Mouse (Mus musculus) stomach, postnatal 0 days (tissue): ENCODE measurements around the gene Adamts17. TPM values are rescaled to one million over a fixed set of nuclear protein-coding genes. Genes with fewer than 3 reads are reported as not detected.

Source experiments
- ATAC-seq: fragments of 200-750 bp; cut with Nextera tagmentation; 2 replicates; pipeline ENCODE4 v1.8.0; 2017; ENCODE audit not compliant: low FRiP score, low TSS enrichment
- DNase-seq: peaks from one replicate; pipeline ENCODE4 v3.0.0-alpha.2; 2016; ENCODE audit warnings: low spot score
- H3K27ac ChIP-seq: fragments of 300-500 bp; sonication (generic); replicated peaks from 2 replicates; pipeline ENCODE4 v1.5.1; 2014; ENCODE audit warnings: mild to moderate bottlenecking, control low read depth
- H3K27me3 ChIP-seq: fragments of 300-500 bp; sonication (generic); 2 replicates; pipeline ENCODE4 v1.6.1; 2014; ENCODE audit warnings: low read length; ENCODE audit not compliant: control insufficient read depth, insufficient read depth
- H3K36me3 ChIP-seq: fragments of 300-500 bp; sonication (generic); 2 replicates; pipeline ENCODE4 v1.6.1; 2014; ENCODE audit warnings: low read length, mixed read lengths; ENCODE audit not compliant: control insufficient read depth, insufficient read depth
- H3K4me1 ChIP-seq: fragments of 300-500 bp; sonication (generic); replicated peaks from 2 replicates; pipeline ENCODE4 v1.6.1; 2014; ENCODE audit warnings: antibody characterized with exemption; ENCODE audit not compliant: control insufficient read depth, insufficient read depth
- H3K4me2 ChIP-seq: fragments of 300-500 bp; sonication (generic); replicated peaks from 2 replicates; pipeline ENCODE4 v1.6.1; 2014; ENCODE audit warnings: low read depth, mild to moderate bottlenecking, control low read depth, moderate library complexity
- H3K4me3 ChIP-seq: fragments of 300-500 bp; sonication (generic); 2 replicates; pipeline ENCODE4 v1.5.1; 2014; ENCODE audit warnings: low read depth, low read length, control low read depth
- H3K9ac ChIP-seq: fragments of 300-500 bp; sonication (generic); 2 replicates; pipeline ENCODE4 v1.6.1; 2014; ENCODE audit warnings: mild to moderate bottlenecking, low read length, control low read depth, mixed read lengths
- H3K9me3 ChIP-seq: fragments of 300-500 bp; sonication (generic); 2 replicates; pipeline ENCODE4 v1.6.1; 2016; ENCODE audit warnings: low read length; ENCODE audit not compliant: control insufficient read depth
- CTCF ChIP-seq: IDR thresholded peaks from 2 replicates; pipeline ENCODE4 v1.5.1; 2016; ENCODE audit warnings: antibody characterized with exemption, low read depth, mild to moderate bottlenecking, moderate library complexity
- EP300 ChIP-seq: optimal IDR thresholded peaks from 2 replicates; pipeline ENCODE3; 2016; ENCODE audit warnings: antibody characterized with exemption
- WGBS: fragments of 180-500 bp; shearing (Covaris S2); extraction: QIAGEN DNeasy Blood & Tissue Kit; methylation state at CpG from one replicate; pipeline ENCODE4 v1.1.7; 2014; 5-methylcytosine and 5-hydroxymethylcytosine counted together
- polyA plus RNA-seq: library from polyadenylated mRNA; unstranded; fragments of >200 nt; fragmentation: Nextera tagmentation; extraction: Ambion mirVana; gene quantifications from 2 replicates; pipeline ENCODE4 v1.2.1, GENCODE M21; 2015

Gene Adamts17
- polyA plus RNA-seq, 1 experiment from 2014 or later = 2.4 TPM

DNA sequence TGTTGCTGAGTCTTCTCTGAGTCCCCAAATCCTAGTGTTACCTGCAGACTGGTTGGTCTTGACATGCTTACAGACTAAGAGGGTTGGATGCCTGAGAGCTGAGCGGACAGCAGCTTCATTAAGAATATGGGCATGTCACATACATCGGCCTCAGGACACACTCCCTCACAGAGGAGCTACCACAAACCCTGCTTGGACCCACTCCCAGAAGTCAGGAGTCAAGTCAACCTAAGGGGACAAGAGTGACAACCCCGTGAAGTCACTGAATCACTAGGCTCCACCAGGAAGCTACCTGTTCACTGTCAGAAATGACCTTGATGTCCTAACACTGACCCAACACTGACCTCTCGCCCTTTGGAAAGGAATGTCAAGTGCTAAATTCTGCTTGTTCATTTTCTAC lies 226.1 kb downstream of the Adamts17 start:
- no peak for ATAC-seq
- Histone ChIP-seq H3K4me1 (no peaks in the 10 kb centered on the region), H3K4me2 (no peak overlapping the region), H3K27ac (no peak overlapping the region), H3K9me3 (no peaks in the 10 kb centered on the region), H3K4me3 (no peak overlapping the region), H3K36me3 (no peaks in the 10 kb centered on the region), H3K9ac (no peak overlapping the region), H3K27me3 (no peaks in the 10 kb centered on the region)
- TF ChIP-seq EP300 = no peak
- TF ChIP-seq CTCF = no peak
- WGBS = 86% methylated on average over 4 of the region's 4 CpGs
- DNase-seq = no peak

GRCm38 (mm10) chr7:67072015-67072685 lies 232.6 kb downstream of the Adamts17 start:
- Histone ChIP-seq H3K27ac (no peak overlapping the region), H3K9ac (no peak overlapping the region), H3K27me3 (no peaks in the 10 kb centered on the region), H3K4me2 (no peak overlapping the region), H3K9me3 (no peaks in the 10 kb centered on the region), H3K4me3 (no peak overlapping the region), H3K36me3 (no peaks in the 10 kb centered on the region), H3K4me1 (no peaks in the 10 kb centered on the region)
- DNase-seq (no peak), ATAC-seq (no peak)
- 81% methylated on average over 10 of the region's 10 CpGs for WGBS
- TF ChIP-seq CTCF (no peak), EP300 (no peak)

DNA sequence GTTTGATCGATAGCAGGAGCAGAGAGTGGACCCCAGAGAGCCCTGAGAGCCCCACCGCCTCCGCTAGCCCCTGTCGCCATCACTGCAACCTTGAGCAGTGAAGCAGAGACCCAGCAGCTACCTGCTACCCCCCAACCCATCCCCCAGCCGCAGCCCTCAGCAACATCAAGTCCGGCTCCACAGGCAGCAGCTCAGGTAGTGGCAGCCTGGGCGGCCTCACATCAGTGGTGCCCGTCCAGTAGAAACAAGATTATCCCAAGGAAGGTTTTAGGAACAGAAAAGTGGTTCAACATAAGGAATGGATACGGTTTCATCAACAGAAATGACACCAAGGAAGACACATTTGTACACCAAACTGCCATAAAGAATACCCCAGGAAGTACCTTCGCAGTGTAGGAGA lies 243.2 kb downstream of the Adamts17 start:
- WGBS = 93% methylated on average over 10 of the region's 10 CpGs
- H3K4me1 ChIP-seq = no peaks in the 10 kb centered on the region
- no peaks in the 10 kb centered on the region for H3K9me3 ChIP-seq
- H3K4me2 ChIP-seq = no peak overlapping the region
- no peaks in the 10 kb centered on the region for H3K27me3 ChIP-seq
- no peak overlapping the region for H3K27ac ChIP-seq
- no peak for ATAC-seq
- no peak overlapping the region for H3K4me3 ChIP-seq
- H3K36me3 ChIP-seq = no peaks in the 10 kb centered on the region
- no peak overlapping the region for H3K9ac ChIP-seq
- TF ChIP-seq EP300 (no peak), CTCF (no peak)
- no peak for DNase-seq

DNA sequence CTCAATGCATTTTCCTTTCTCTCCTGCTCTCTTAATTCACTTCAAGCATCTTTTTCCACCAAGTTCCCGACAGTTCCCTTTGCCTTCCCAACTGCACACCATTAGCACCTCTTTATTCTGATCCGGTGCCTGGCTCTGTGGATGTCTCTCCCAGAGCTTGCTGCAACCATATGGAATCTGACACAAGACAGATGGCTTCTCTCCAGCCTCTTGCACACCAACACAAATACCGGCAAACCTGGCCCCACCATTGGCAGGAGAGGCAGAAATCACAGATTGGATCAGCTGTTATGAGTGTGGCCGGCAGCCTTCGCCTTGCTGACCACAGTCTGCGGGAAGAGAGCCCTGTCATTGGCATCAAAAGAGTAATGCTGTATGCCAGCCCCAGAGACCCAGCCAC lies 248.2 kb downstream of the Adamts17 start:
- TF ChIP-seq CTCF (no peak), EP300 (no peak)
- Histone ChIP-seq H3K4me1 (no peaks in the 10 kb centered on the region), H3K36me3 (no peaks in the 10 kb centered on the region), H3K9ac (no peak overlapping the region), H3K27me3 (no peaks in the 10 kb centered on the region), H3K4me3 (no peak overlapping the region), H3K27ac (no peak overlapping the region), H3K9me3 (no peaks in the 10 kb centered on the region), H3K4me2 (no peak overlapping the region)
- WGBS = 47% methylated on average over 6 of the region's 6 CpGs
- ATAC-seq = no peak
- no peak for DNase-seq

DNA sequence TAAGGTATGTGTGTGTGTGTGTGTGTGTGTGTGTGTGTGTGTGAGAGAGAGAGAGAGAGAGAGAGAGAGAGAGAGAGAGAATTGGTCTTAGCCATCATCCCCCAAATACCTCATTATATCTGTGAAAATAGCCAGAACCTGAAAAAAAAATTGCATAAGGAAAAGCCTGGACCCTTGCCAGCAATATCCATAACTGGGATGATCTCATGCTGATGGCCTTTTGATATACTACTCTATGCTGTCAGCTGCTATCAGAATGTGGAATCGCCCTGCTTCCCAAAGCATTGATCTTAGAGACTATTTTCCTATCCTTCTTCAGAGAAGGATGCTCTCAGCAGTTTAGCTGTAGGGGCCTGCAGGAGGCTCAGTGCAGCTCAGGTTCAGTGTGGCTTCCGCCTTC lies 257.6 kb downstream of the Adamts17 start:
- WGBS = 75% methylated on average over 2 of the region's 2 CpGs
- Histone ChIP-seq H3K4me1 (0 out of 2 replicates have a peak, but pooled peaks cover 3% of the 10 kb centered on the region), H3K9me3 (no peaks in the 10 kb centered on the region), H3K4me3 (no peak overlapping the region), H3K27me3 (no peaks in the 10 kb centered on the region), H3K27ac (no peak overlapping the region), H3K4me2 (no peak overlapping the region), H3K9ac (no peak overlapping the region), H3K36me3 (no peaks in the 10 kb centered on the region)
- DNase-seq (no peak), ATAC-seq (no peak)
- no peak for TF ChIP-seq CTCF
- TF ChIP-seq EP300 = no peak

GRCm38 (mm10) chr7:67101418-67101973 lies 262.0 kb downstream of the Adamts17 start:
- DNase-seq (no peak), ATAC-seq (no peak)
- Histone ChIP-seq H3K4me1 (0 out of 2 replicates have a peak, but pooled peaks cover 3% of the 10 kb centered on the region), H3K9me3 (no peaks in the 10 kb centered on the region), H3K4me3 (no peak overlapping the region), H3K27ac (no peak overlapping the region), H3K9ac (no peak overlapping the region), H3K4me2 (no peak overlapping the region), H3K27me3 (no peaks in the 10 kb centered on the region), H3K36me3 (no peaks in the 10 kb centered on the region)
- WGBS = 51% methylated on average over 3 of the region's 3 CpGs
- TF ChIP-seq EP300 (no peak), CTCF (no peak)
